Mouse (Mus musculus): ENCODE measurements around the gene Adal.

GRCm38 (mm10) chr2:121204276-121204675 lies 64.0 kb downstream of the Adal start:
- TF ChIP-seq CTCF (IDR thresholded peaks at IDR 0.05; ENCODE audit: control insufficient read depth, insufficient read depth, low read length) (no peak), POLR2A (IDR thresholded peaks at IDR 0.05; ENCODE audit: borderline replicate concordance, control insufficient read depth, low read depth, low read length) (no peak)

All from bone marrow, adult 2 months (tissue).